Mouse (Mus musculus): ENCODE data around the gene Sympk.

GRCm38 (mm10) chr7:19014452-19014851 lies 9.7 kb upstream of the Sympk start:
- TF ChIP-seq CTCF (IDR thresholded peaks at IDR 0.05; ENCODE audit: extremely low read depth, insufficient read length, insufficient replicate concordance, low read depth, low read length) (no peak), POLR2A (IDR thresholded peaks at IDR 0.05; ENCODE audit: low read depth, low read length) (no peak)
